In the genomic region with DNA sequence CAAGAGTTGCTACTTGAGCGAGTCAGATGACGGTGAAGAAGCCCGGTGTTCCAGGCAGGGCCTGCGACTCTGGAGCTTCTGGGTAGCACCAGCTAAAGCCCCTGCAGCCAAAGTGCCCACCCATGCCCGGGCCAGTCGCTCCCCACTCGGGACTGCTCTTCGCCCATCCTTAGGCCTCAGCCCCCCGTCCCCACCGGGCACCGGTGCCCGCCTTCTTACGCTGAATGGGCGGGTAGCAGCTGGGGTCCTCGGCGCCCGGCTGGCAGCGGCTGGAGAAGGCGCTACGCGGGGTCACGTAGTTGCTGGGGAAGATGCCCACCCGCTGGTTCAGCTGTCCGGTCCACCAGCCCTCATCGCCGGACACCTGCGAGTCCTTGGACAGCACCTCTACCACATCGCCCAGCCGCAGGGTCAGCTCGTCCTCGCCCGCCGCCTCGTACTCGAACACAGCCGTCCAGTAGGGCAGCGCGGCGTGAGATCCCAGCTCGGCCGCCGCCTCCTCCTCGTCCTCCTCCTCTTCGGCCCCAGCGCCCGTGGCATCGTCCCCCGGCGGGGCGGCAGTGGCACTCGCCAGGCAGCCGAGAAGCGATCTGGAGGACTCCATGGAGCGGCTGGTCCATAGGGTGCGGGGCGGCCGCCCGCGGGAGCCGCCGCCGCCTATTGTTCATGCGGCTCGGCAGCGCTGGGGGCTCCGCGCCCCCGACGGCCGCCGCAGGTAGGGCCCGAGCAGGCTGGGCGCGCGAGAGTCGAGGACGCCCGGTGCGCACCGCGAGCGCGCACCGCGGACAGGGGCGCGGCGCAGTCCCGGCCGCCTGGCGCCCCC, we compare ENCODE assay signal across 8 mouse cellular contexts. TPM values are rescaled to one million over a fixed set of nuclear protein-coding genes. Genes with fewer than 3 reads are reported as not detected.
DNase-seq lines count a peak whose midpoint lies in the region; ATAC-seq and TF ChIP-seq lines count a peak whose summit lies in the region.

No protein-coding gene starts in this region.

- peak; percentile 77 for ATAC-seq in forebrain, embryonic 14.5 days
- ATAC-seq in intestine, postnatal 0 days = peak; percentile 5; the same call in 1 of the 2 replicates
- ATAC-seq in lung, embryonic 14.5 days (ENCODE audit: insufficient read depth) = peak; percentile 56
- ATAC-seq in neutrophil, adult 5-6 weeks (ENCODE audit: extremely low read depth, insufficient number of reproducible peaks, low FRiP score, poor library complexity, severe bottlenecking) = peak; percentile 8; the same call in 1 of the 2 replicates

- TF ChIP-seq CTCF in layer of hippocampus, adult 2 months (conservative IDR thresholded peaks at IDR 0.05) = no peak; the same call in 1 of the 2 replicates
- no peak for TF ChIP-seq CTCF in intestine, postnatal 0 days (IDR thresholded peaks at IDR 0.05; ENCODE audit: low read depth)
- no peak for TF ChIP-seq CTCF in lung, embryonic 14.5 days (IDR thresholded peaks at IDR 0.05; ENCODE audit: low read depth)

- DNase-seq in layer of hippocampus, adult 2 months (ENCODE audit: low spot score in 2 of 2) = no peak
- DNase-seq in layer of hippocampus, adult 9-10 months (ENCODE audit: low spot score) = no peak
- DNase-seq in forebrain, embryonic 14.5 days (ENCODE audit: low spot score) = peak; percentile 30
- no peak for DNase-seq in lung, embryonic 14.5 days
- DNase-seq in urinary bladder, postnatal 4 days (ENCODE audit: low spot score in 2 of 2) = peak; percentile 25 to 63

- no peaks in the 10 kb centered on the region for H3K9me3 ChIP-seq in forebrain, embryonic 14.5 days (replicated peaks; ENCODE audit: control insufficient read depth, low read length)
- no peaks in the 10 kb centered on the region for H3K9me3 ChIP-seq in intestine, postnatal 0 days (ENCODE audit: control insufficient read depth)
- H3K9me3 ChIP-seq in lung, embryonic 14.5 days (ENCODE audit: low read depth, low read length) = no peaks in the 10 kb centered on the region

- H3K36me3 ChIP-seq in forebrain, embryonic 14.5 days (ENCODE audit: control insufficient read depth, insufficient read depth, low read length) = no peaks in the 10 kb centered on the region
- no peaks in the 10 kb centered on the region for H3K36me3 ChIP-seq in intestine, postnatal 0 days (ENCODE audit: control insufficient read depth, insufficient read depth)
- H3K36me3 ChIP-seq in lung, embryonic 14.5 days (ENCODE audit: insufficient read depth) = no peaks in the 10 kb centered on the region

- H3K27ac ChIP-seq in layer of hippocampus, adult 2 months = peak overlapping the region; percentile 61
- no peak overlapping the region for H3K27ac ChIP-seq in brown adipose tissue, adult 24 weeks (replicated peaks; ENCODE audit: low read depth, low read length)
- H3K27ac ChIP-seq in forebrain, embryonic 14.5 days (ENCODE audit: low read depth, low read length) = peak overlapping the region; percentile 65
- peak overlapping the region; percentile 91 for H3K27ac ChIP-seq in intestine, postnatal 0 days (ENCODE audit: low read depth, low read length)
- peak overlapping the region; percentile 80 for H3K27ac ChIP-seq in lung, embryonic 14.5 days (ENCODE audit: low read depth)

- H3K27me3 ChIP-seq in forebrain, embryonic 14.5 days (replicated peaks; ENCODE audit: control insufficient read depth, insufficient read depth, low read length) = no peaks in the 10 kb centered on the region
- no peaks in the 10 kb centered on the region; the same call in 1 of the 2 replicates for H3K27me3 ChIP-seq in intestine, postnatal 0 days (replicated peaks; ENCODE audit: control insufficient read depth, insufficient read depth, low read length)
- peaks cover 14% of the 10 kb centered on the region; the same call in 1 of the 2 replicates for H3K27me3 ChIP-seq in lung, embryonic 14.5 days (ENCODE audit: insufficient read depth, low read length)

- H3K4me2 ChIP-seq in forebrain, embryonic 14.5 days (ENCODE audit: low read length) = peak overlapping the region; percentile 71
- peak overlapping the region; percentile 95 for H3K4me2 ChIP-seq in intestine, postnatal 0 days (replicated peaks; ENCODE audit: low read depth)
- peak overlapping the region; percentile 90 for H3K4me2 ChIP-seq in lung, embryonic 14.5 days

- no peaks in the 10 kb centered on the region for H3K4me1 ChIP-seq in brown adipose tissue, adult 24 weeks (ENCODE audit: control insufficient read depth, insufficient read depth, insufficient read length, low read length)
- H3K4me1 ChIP-seq in forebrain, embryonic 14.5 days (ENCODE audit: control insufficient read depth, insufficient read depth, low read length) = peaks cover 15% of the 10 kb centered on the region
- 0 out of 2 replicates have a peak, but pooled peaks cover 5% of the 10 kb centered on the region for H3K4me1 ChIP-seq in intestine, postnatal 0 days (replicated peaks; ENCODE audit: control insufficient read depth, insufficient read depth, low read length)
- H3K4me1 ChIP-seq in lung, embryonic 14.5 days (ENCODE audit: insufficient read depth) = no peaks in the 10 kb centered on the region

- peak overlapping the region; percentile 74 for H3K4me3 ChIP-seq in layer of hippocampus, adult 2 months
- peak overlapping the region; percentile 60 for H3K4me3 ChIP-seq in brown adipose tissue, adult 24 weeks (ENCODE audit: insufficient read depth, low read depth, low read length)
- peak overlapping the region; percentile 81 for H3K4me3 ChIP-seq in forebrain, embryonic 14.5 days (ENCODE audit: low read depth, low read length)
- peak overlapping the region; percentile 74 for H3K4me3 ChIP-seq in intestine, postnatal 0 days (ENCODE audit: low read depth, low read length)
- H3K4me3 ChIP-seq in lung, embryonic 14.5 days (ENCODE audit: low read depth, low read length) = peak overlapping the region; percentile 65

- peak overlapping the region; percentile 89 for H3K9ac ChIP-seq in forebrain, embryonic 14.5 days (ENCODE audit: low read length)
- peak overlapping the region; percentile 82 for H3K9ac ChIP-seq in intestine, postnatal 0 days (ENCODE audit: low read depth, low read length)
- H3K9ac ChIP-seq in lung, embryonic 14.5 days = peak overlapping the region; percentile 68

- 0% methylated on average over 59 of the region's 91 CpGs for WGBS in forebrain, embryonic 14.5 days
- under 1% methylated on average over 68 of the region's 91 CpGs for WGBS in intestine, postnatal 0 days
- 1% methylated on average over 74 of the region's 91 CpGs for WGBS in lung, embryonic 14.5 days

RNA-seq across cellular contexts. Expression of a gene that starts 0.5 kb away (rescaled TPM):
- total RNA-seq in layer of hippocampus, adult 2 months (2021) = 10 to 100 TPM; 32.0 TPM
- 0.32 TPM in 1 of 2 replicates, not detected in the other for polyA plus RNA-seq in brown adipose tissue, adult 24 weeks (2012; ENCODE audit: insufficient read depth, insufficient read length, missing spikeins)
- 3.6 and 5.0 TPM in 2 replicates for polyA plus RNA-seq in forebrain, embryonic 14.5 days (2014; fragmentation: Nextera tagmentation; extraction: Ambion mirVana)
- 2.2 and 2.4 TPM in 2 replicates for polyA plus RNA-seq in intestine, postnatal 0 days (2015; fragmentation: Nextera tagmentation; extraction: Ambion mirVana)
- polyA plus RNA-seq in lung, embryonic 14.5 days (2014; fragmentation: Nextera tagmentation; extraction: Ambion mirVana) = 2.9 and 3.2 TPM in 2 replicates
- total RNA-seq in neutrophil, adult 5-6 weeks (2017) = 26.3 and 30.1 TPM in 2 replicates

Comparison
In these comparisons a context has a peak if more than half of its experiments do, and no peak if none do; other contexts are left out.
1. DNase-seq: peak in forebrain, embryonic 14.5 days (single experiment) and urinary bladder, postnatal 4 days (2 of 2); none in layer of hippocampus, adult 2 months (0 of 2), layer of hippocampus, adult 9-10 months (single experiment) and lung, embryonic 14.5 days (single experiment).
2. ATAC-seq: peak in every context shown above with its lines; median percentile 77 in forebrain, embryonic 14.5 days; 56 in lung, embryonic 14.5 days; 8 in neutrophil, adult 5-6 weeks; 5 in intestine, postnatal 0 days.
3. Peak in every context shown above with its lines, with median percentiles within 50 percentile points of each other: H3K4me3 ChIP-seq, H3K4me2 ChIP-seq and H3K9ac ChIP-seq.